Mouse (Mus musculus): ENCODE results near the gene Tbx5. TPM values are rescaled to one million over a fixed set of nuclear protein-coding genes. Genes with fewer than 3 reads are reported as not detected.
"Not testable (repeated sequence)": the region's sequence is repeated elsewhere in the genome, so short reads cannot be mapped to it uniquely, and the experiment has no call there.

The Tbx5 gene
- polyA plus RNA-seq, 1 experiment, result 2.7 TPM

GRCm38 (mm10) chr5:119918381-119918780, 85.9 kb downstream of the Tbx5 start:
- not testable (repeated sequence) for H3K4me1 ChIP-seq (ENCODE audit: control insufficient read depth, insufficient read depth, insufficient read length, low read length); H3K4me3 ChIP-seq (ENCODE audit: insufficient read depth, low read depth, low read length); H3K27ac ChIP-seq (replicated peaks; ENCODE audit: low read depth, low read length)

- H3K27ac ChIP-seq (replicated peaks; ENCODE audit: low read depth, low read length), result no peak overlapping the region
- H3K4me1 ChIP-seq (ENCODE audit: control insufficient read depth, insufficient read depth, insufficient read length, low read length), result no peaks in the 10 kb centered on the region
Observed at GRCm38 (mm10) chr5:119920941-119921340, 88.5 kb downstream of the Tbx5 start.

GRCm38 (mm10) chr5:119922229-119922628, 89.8 kb downstream of the Tbx5 start:
- H3K4me1 ChIP-seq (ENCODE audit: control insufficient read depth, insufficient read depth, insufficient read length, low read length), result no peaks in the 10 kb centered on the region
- no peak overlapping the region for H3K4me3 ChIP-seq (ENCODE audit: insufficient read depth, low read depth, low read length)
- H3K27ac ChIP-seq (replicated peaks; ENCODE audit: low read depth, low read length), result no peak overlapping the region

More at GRCm38 (mm10) chr5:119920941-119921340, 88.5 kb downstream of the Tbx5 start:
- H3K4me3 ChIP-seq (ENCODE audit: insufficient read depth, low read depth, low read length), result no peak overlapping the region

Other genes with a start within 250 kb of the Tbx5 start
- 3.7 and 5.0 TPM in 2 replicates for gene Tbx3, start 162.0 kb upstream of the Tbx5 start, polyA plus RNA-seq (2012; ENCODE audit: insufficient read depth, insufficient read length, missing spikeins)

Measured in brown adipose tissue, adult 24 weeks (tissue).